Mouse (Mus musculus): ENCODE results near the gene Efhd1. TPM values are rescaled to one million over a fixed set of nuclear protein-coding genes. Genes with fewer than 3 reads are reported as not detected.

Efhd1 gene
- total and polyA plus RNA-seq, 2 experiments, result 0.22 TPM; not detected in 1

DNA sequence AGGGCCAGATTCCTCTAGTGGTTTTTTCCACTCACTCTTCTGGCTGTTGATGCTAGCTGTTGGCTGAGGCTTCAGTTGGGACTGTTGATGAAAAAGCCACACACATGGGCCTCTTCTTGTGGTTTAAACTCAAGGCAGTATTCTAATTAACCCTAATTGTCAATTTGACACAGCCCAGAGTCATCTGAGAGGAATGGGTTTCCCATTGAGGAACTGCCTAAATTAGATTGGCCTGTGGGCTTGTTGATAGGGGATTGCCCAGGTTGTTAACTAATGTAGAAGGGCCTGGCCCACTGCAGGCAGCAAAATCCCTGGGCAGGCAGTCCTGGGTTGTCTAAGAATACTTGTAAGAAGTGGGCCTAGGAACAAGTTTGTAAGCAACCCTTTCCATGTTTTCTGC, 60.5 kb downstream of the Efhd1 start:
- Histone ChIP-seq H3K27ac (replicated peaks; ENCODE audit: insufficient read depth, low read depth, low read length) (no peak overlapping the region), H3K79me2 (ENCODE audit: control insufficient read depth, insufficient read depth, low read length) (peaks cover 12% of the 10 kb centered on the region), H3K36me3 (ENCODE audit: control insufficient read depth, insufficient read depth, low read length) (no peaks in the 10 kb centered on the region; the same call in 1 of the 2 replicates), H3K4me1 (ENCODE audit: control insufficient read depth, insufficient read depth, low read length) (peaks cover 10% of the 10 kb centered on the region; the same call in 1 of the 2 replicates), H3K9ac (ENCODE audit: low read depth, low read length) (no peak overlapping the region), H3K27me3 (ENCODE audit: control insufficient read depth, insufficient read depth, low read length) (no peaks in the 10 kb centered on the region), H3K4me3 (ENCODE audit: insufficient read depth, low read depth, low read length) (no peak overlapping the region)
- no peak for DNase-seq (ENCODE audit: extremely low read depth, low read depth, low spot score)
- TF ChIP-seq POLR2A (IDR thresholded peaks at IDR 0.05; ENCODE audit: extremely low read depth, insufficient read depth, low read length) (no peak), CTCF (IDR thresholded peaks at IDR 0.05; ENCODE audit: low read depth, low read length) (no peak)

DNA sequence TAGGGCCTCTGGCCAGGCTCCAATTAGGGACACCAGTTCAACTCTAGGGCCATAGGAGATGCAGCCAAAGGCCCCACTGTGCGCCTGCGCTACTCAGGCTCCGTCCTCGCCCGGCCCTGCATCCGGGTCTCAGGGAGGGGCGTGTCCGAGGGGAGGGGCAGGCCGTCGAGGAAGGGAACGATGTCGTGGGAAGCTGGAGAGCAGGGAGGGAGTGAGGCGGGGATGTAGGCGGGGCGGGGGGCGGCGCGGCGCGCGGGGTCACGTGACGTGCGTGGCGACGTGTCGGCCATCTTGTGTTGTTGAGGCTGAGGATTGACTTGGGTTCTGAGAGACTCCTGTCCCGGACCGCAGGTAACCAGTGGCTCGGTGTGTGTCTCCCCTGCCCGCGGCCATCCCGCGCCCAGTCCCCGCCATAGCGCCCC, 62.6 kb downstream of the Efhd1 start, which contains the start of gene Gigyf2:
Gene Gigyf2, plus strand, starts transcription at position 257 of the 422 bp plus-strand sequence.
- no peak for TF ChIP-seq CTCF (IDR thresholded peaks at IDR 0.05; ENCODE audit: low read depth, low read length)
- TF ChIP-seq POLR2A (IDR thresholded peaks at IDR 0.05; ENCODE audit: extremely low read depth, insufficient read depth, low read length), result peak; percentile 52; the same call in 1 of the 2 replicates
- Histone ChIP-seq H3K4me1 (ENCODE audit: control insufficient read depth, insufficient read depth, low read length) (peaks cover 15% of the 10 kb centered on the region), H3K9ac (ENCODE audit: low read depth, low read length) (peak within 1 kb of the TSS; percentile 100), H3K36me3 (ENCODE audit: control insufficient read depth, insufficient read depth, low read length) (no peaks in the 10 kb centered on the region; the same call in 1 of the 2 replicates), H3K79me2 (ENCODE audit: control insufficient read depth, insufficient read depth, low read length) (peaks cover 15% of the 10 kb centered on the region), H3K4me3 (ENCODE audit: insufficient read depth, low read depth, low read length) (peak within 1 kb of the TSS; percentile 99), H3K27ac (replicated peaks; ENCODE audit: insufficient read depth, low read depth, low read length) (peak within 1 kb of the TSS; percentile 83), H3K27me3 (ENCODE audit: control insufficient read depth, insufficient read depth, low read length) (no peaks in the 10 kb centered on the region)
- WGBS, result under 1% methylated on average over 36 of the region's 36 CpGs
- peak; percentile 90 for DNase-seq (ENCODE audit: extremely low read depth, low read depth, low spot score)

DNA sequence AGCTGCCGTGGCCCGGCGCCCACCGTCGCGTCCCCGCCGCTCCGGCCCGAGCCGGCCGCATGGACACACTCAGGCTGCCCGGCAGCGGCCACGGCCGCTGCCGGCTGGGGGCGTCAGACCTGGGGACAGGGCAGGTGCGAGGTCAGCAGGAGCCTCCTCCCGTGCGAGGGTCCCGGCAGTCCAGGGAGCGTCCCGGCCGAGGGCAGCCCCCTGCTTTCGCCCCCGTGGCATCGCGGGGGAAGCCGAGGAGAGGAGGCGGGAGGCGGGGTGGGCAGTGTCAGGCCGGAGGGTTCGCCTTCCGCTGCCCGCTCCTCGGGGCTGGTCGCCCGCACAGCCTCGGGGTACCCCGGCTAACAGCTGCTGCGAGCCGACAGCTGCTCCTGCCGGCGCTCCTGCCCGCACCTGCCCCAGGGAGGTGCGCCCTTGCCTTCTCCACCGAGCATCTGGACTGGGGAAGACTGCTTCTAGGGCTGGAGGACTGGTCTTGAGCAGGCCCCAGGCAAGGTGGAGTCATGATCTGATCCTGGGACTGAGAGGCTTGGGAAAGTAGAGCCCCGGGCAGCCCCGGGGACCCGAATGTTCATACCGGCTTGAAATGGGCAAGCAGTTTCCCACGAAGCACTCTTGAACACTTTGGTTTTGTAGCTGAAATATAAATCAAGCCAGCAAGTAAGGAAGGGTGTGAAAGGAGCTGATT, 63.1 kb downstream of the Efhd1 start:
- peak overlapping the region; percentile 83 for H3K27ac ChIP-seq (replicated peaks; ENCODE audit: insufficient read depth, low read depth, low read length)
- H3K4me1 ChIP-seq (ENCODE audit: control insufficient read depth, insufficient read depth, low read length), result peaks cover 16% of the 10 kb centered on the region
- H3K79me2 ChIP-seq (ENCODE audit: control insufficient read depth, insufficient read depth, low read length), result peaks cover 16% of the 10 kb centered on the region
- DNase-seq (ENCODE audit: extremely low read depth, low read depth, low spot score), result no peak
- peaks cover under 1% of the 10 kb centered on the region; the same call in 1 of the 2 replicates for H3K36me3 ChIP-seq (ENCODE audit: control insufficient read depth, insufficient read depth, low read length)
- H3K4me3 ChIP-seq (ENCODE audit: insufficient read depth, low read depth, low read length), result peak overlapping the region; percentile 99
- H3K27me3 ChIP-seq (ENCODE audit: control insufficient read depth, insufficient read depth, low read length), result no peaks in the 10 kb centered on the region
- H3K9ac ChIP-seq (ENCODE audit: low read depth, low read length), result peak overlapping the region; percentile 100
- under 1% methylated on average over 50 of the region's 53 CpGs for WGBS
- TF ChIP-seq CTCF (IDR thresholded peaks at IDR 0.05; ENCODE audit: low read depth, low read length), result no peak
- TF ChIP-seq POLR2A (IDR thresholded peaks at IDR 0.05; ENCODE audit: extremely low read depth, insufficient read depth, low read length), result no peak

DNA sequence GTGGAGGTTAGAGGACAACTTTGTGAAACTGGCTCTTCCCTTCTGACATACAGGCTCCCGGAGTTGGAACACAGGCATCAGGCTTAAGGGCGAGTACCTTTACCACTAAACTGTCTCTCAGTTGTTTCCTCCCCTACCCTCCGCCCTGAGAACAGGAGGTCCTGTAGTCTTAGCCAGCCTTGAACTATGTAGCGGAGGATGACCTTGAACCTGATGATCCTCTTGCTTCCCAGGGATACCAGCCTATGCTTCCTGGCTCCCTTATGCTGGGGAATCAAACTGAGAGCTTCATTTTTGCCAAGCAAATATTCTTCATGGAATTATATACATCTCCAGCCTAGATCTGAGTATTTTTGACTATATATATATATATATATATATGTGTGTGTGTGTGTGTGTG, 67.6 kb downstream of the Efhd1 start:
- H3K79me2 ChIP-seq (ENCODE audit: control insufficient read depth, insufficient read depth, low read length), result peaks cover 28% of the 10 kb centered on the region
- peaks cover 15% of the 10 kb centered on the region for H3K4me1 ChIP-seq (ENCODE audit: control insufficient read depth, insufficient read depth, low read length)
- no peak overlapping the region for H3K27ac ChIP-seq (replicated peaks; ENCODE audit: insufficient read depth, low read depth, low read length)
- H3K36me3 ChIP-seq (ENCODE audit: control insufficient read depth, insufficient read depth, low read length), result peaks cover 15% of the 10 kb centered on the region
- TF ChIP-seq POLR2A (IDR thresholded peaks at IDR 0.05; ENCODE audit: extremely low read depth, insufficient read depth, low read length), result no peak
- TF ChIP-seq CTCF (IDR thresholded peaks at IDR 0.05; ENCODE audit: low read depth, low read length), result no peak
- H3K4me3 ChIP-seq (ENCODE audit: insufficient read depth, low read depth, low read length), result no peak overlapping the region
- H3K27me3 ChIP-seq (ENCODE audit: control insufficient read depth, insufficient read depth, low read length), result no peaks in the 10 kb centered on the region
- no peak overlapping the region for H3K9ac ChIP-seq (ENCODE audit: low read depth, low read length)
- peak; percentile 55 for DNase-seq (ENCODE audit: extremely low read depth, low read depth, low spot score)
- WGBS, result 62% methylated on average over 4 of the region's 4 CpGs

DNA sequence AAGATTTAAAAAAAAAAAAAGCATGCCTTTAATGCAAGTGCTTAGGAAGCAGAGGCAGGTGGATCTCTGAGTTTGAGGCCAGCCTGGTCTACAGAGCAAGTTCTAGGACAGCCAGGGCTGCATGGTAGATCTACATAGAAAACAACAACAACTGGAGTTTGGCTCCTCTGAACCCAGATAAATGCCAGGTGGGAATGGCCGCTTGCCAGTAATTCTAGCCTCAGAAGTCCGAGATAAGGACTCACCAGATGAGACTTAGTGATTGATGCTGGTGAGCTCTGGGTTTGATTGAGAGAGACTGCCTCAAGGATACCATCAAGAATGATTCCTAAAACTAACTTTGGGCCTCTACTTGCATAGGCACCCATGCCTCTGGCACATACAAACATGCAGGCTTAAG, 86.4 kb downstream of the Efhd1 start:
- WGBS, result 34% methylated on average over 2 of the region's 2 CpGs
- Histone ChIP-seq H3K4me3 (ENCODE audit: insufficient read depth, low read depth, low read length) (no peak overlapping the region), H3K9ac (ENCODE audit: low read depth, low read length) (no peak overlapping the region), H3K4me1 (ENCODE audit: control insufficient read depth, insufficient read depth, low read length) (peaks cover 7% of the 10 kb centered on the region; the same call in 1 of the 2 replicates), H3K27me3 (ENCODE audit: control insufficient read depth, insufficient read depth, low read length) (no peaks in the 10 kb centered on the region), H3K79me2 (ENCODE audit: control insufficient read depth, insufficient read depth, low read length) (peaks cover 17% of the 10 kb centered on the region; the same call in 1 of the 2 replicates), H3K27ac (replicated peaks; ENCODE audit: insufficient read depth, low read depth, low read length) (no peak overlapping the region), H3K36me3 (ENCODE audit: control insufficient read depth, insufficient read depth, low read length) (peaks cover 14% of the 10 kb centered on the region)
- peak; percentile 75 for DNase-seq (ENCODE audit: extremely low read depth, low read depth, low spot score)
- TF ChIP-seq POLR2A (IDR thresholded peaks at IDR 0.05; ENCODE audit: extremely low read depth, insufficient read depth, low read length) (no peak), CTCF (IDR thresholded peaks at IDR 0.05; ENCODE audit: low read depth, low read length) (no peak)

DNA sequence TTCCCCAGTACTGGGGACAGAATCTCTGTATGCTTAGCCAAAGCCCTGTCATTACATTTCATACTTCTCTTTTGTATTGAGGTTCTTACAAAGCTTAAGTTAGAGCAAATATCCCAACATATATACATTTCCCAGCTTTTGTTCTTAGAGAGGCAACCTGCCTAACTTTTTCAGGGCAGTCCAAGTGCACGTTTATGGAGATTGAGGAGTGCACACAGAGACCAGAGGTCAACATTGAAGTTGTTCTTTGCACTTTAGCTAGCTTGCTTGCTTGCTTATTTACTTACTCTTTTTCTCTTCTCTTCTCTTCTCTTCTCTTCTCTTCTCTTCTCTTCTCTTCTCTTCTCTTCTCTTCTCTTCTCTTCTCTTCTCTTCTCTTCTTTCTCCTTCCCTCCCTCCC, 96.1 kb downstream of the Efhd1 start:
- Histone ChIP-seq H3K36me3 (ENCODE audit: control insufficient read depth, insufficient read depth, low read length) (peaks cover 19% of the 10 kb centered on the region), H3K79me2 (ENCODE audit: control insufficient read depth, insufficient read depth, low read length) (no peaks in the 10 kb centered on the region; the same call in 1 of the 2 replicates), H3K9ac (ENCODE audit: low read depth, low read length) (no peak overlapping the region), H3K4me1 (ENCODE audit: control insufficient read depth, insufficient read depth, low read length) (no peaks in the 10 kb centered on the region), H3K27me3 (ENCODE audit: control insufficient read depth, insufficient read depth, low read length) (no peaks in the 10 kb centered on the region), H3K27ac (replicated peaks; ENCODE audit: insufficient read depth, low read depth, low read length) (no peak overlapping the region), H3K4me3 (ENCODE audit: insufficient read depth, low read depth, low read length) (no peak overlapping the region)
- TF ChIP-seq CTCF (IDR thresholded peaks at IDR 0.05; ENCODE audit: low read depth, low read length) (no peak), POLR2A (IDR thresholded peaks at IDR 0.05; ENCODE audit: extremely low read depth, insufficient read depth, low read length) (no peak)
- WGBS, result 22% methylated on average over 1 of the region's 1 CpGs
- DNase-seq (ENCODE audit: extremely low read depth, low read depth, low spot score), result peak; percentile 84

Other genes starting within 250 kb of the Efhd1 start
- not detected in 2 replicates for gene Alppl2, start 174.4 kb upstream of the Efhd1 start, total RNA-seq (2014; rRNA removed)
- gene Alppl2, start 174.4 kb upstream of the Efhd1 start, polyA plus RNA-seq (2012; rRNA removed), result not detected in 2 replicates
- not detected in 2 replicates for gene Alpi, start 162.8 kb upstream of the Efhd1 start, total RNA-seq (2014; rRNA removed)
- gene Alpi, start 162.8 kb upstream of the Efhd1 start, polyA plus RNA-seq (2012; rRNA removed), result 0.05 TPM in 1 of 2 replicates, not detected in the other
- not detected in 2 replicates for gene Akp3, start 139.4 kb upstream of the Efhd1 start, total RNA-seq (2014; rRNA removed)
- gene Akp3, start 139.4 kb upstream of the Efhd1 start, polyA plus RNA-seq (2012; rRNA removed), result not detected in 2 replicates
- gene Ecel1, start 107.8 kb upstream of the Efhd1 start, total RNA-seq (2014; rRNA removed), result not detected in 2 replicates
- 0.02 TPM in 1 of 2 replicates, not detected in the other for gene Ecel1, start 107.8 kb upstream of the Efhd1 start, polyA plus RNA-seq (2012; rRNA removed)
- gene Prss56, start 81.0 kb upstream of the Efhd1 start, total RNA-seq (2014; rRNA removed), result not detected in 2 replicates
- not detected in 2 replicates for gene Prss56, start 81.0 kb upstream of the Efhd1 start, polyA plus RNA-seq (2012; rRNA removed)
- not detected in 2 replicates for gene Chrnd, start 73.8 kb upstream of the Efhd1 start, total RNA-seq (2014; rRNA removed)
- gene Chrnd, start 73.8 kb upstream of the Efhd1 start, polyA plus RNA-seq (2012; rRNA removed), result not detected in 2 replicates
- not detected in 2 replicates for gene Chrng, start 59.7 kb upstream of the Efhd1 start, total RNA-seq (2014; rRNA removed)
- gene Chrng, start 59.7 kb upstream of the Efhd1 start, polyA plus RNA-seq (2012; rRNA removed), result not detected in 2 replicates
- gene Eif4e2, start 50.4 kb upstream of the Efhd1 start, total RNA-seq (2014; rRNA removed), result 39.3 and 39.4 TPM in 2 replicates
- gene Eif4e2, start 50.4 kb upstream of the Efhd1 start, polyA plus RNA-seq (2012; rRNA removed), result 23.3 and 23.8 TPM in 2 replicates
- gene Gigyf2, start 62.6 kb downstream of the Efhd1 start, total RNA-seq (2014; rRNA removed), result 39.2 and 39.7 TPM in 2 replicates
- 15.8 and 21.1 TPM in 2 replicates for gene Gigyf2, start 62.6 kb downstream of the Efhd1 start, polyA plus RNA-seq (2012; rRNA removed)
- not detected in 2 replicates for gene Kcnj13, start 130.4 kb downstream of the Efhd1 start, total RNA-seq (2014; rRNA removed)
- gene Kcnj13, start 130.4 kb downstream of the Efhd1 start, polyA plus RNA-seq (2012; rRNA removed), result not detected in 2 replicates
- gene Snorc, start 205.9 kb downstream of the Efhd1 start, total RNA-seq (2014; rRNA removed), result not detected in 2 replicates
- 0.32 TPM in 1 of 2 replicates, not detected in the other for gene Snorc, start 205.9 kb downstream of the Efhd1 start, polyA plus RNA-seq (2012; rRNA removed)
- gene Neu2, start 245.5 kb downstream of the Efhd1 start, total RNA-seq (2014; rRNA removed), result 2.6 and 3.0 TPM in 2 replicates
- 3.1 and 3.4 TPM in 2 replicates for gene Neu2, start 245.5 kb downstream of the Efhd1 start, polyA plus RNA-seq (2012; rRNA removed)